Mouse (Mus musculus) cerebellum, postnatal 4 days (tissue): ENCODE data around the gene Eda.
"Not testable (repeated sequence)": the region's sequence is repeated elsewhere in the genome, so short reads cannot be mapped to it uniquely, and the experiment has no call there.

Experiments used
- DNase-seq, 2 experiments: peaks; one replicate each; pipeline ENCODE4 v3.0.0; 2022; ENCODE audit warnings: low spot score in 2 of 2, mixed read lengths in 1 of 2

The Eda gene

GRCm38 (mm10) chrX:100409245-100409644 is 433.8 kb downstream of the Eda start:
- no peak for DNase-seq

DNA sequence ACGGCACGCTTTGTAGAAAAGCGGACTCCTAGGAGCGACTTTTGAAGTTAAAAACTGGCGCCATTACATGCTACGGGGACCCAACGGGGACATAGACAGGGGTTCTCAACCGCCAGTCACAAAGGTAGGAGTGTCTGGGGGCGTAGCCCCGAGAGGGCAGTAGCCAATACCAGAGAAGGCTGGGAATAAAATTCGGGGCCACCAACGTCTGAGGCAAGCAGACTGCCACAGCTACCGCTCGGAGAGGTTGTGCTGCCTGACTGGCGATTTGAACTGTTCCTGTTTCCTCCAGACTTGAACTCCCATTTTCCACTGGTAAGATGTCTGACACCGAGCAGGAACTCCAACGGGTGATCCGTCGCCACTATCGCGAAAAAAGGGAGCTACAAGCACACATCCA is 453.3 kb downstream of the Eda start, which contains the start of gene Otud6a:
Gene Otud6a (plus strand): TSS at position 321 of the 400 bp plus-strand sequence.
- no peak for DNase-seq

GRCm38 (mm10) chrX:100432311-100432710 is 456.9 kb downstream of the Eda start:
- DNase-seq, result no peak

DNA sequence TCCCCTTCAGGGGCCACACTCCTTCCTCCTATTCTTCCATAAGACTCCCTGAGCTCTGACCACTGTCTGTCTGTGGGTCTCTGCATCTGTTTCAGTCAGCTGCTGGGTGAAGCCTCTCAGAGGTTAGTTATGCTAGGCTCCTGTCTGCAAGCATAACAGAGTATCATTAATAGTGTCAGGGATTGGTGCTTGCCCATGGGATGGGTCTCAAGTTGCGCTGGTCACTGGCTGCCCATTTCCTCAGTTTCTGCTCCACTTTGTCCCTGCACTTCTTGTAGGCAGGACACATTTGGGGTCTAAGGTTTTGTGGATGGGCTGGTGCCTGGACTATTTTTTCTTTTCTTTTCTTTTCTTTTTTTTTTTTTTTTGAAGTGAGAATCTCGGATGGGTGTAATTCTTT is 467.2 kb downstream of the Eda start, which contains the start of gene Awat2:
Gene Awat2 (minus strand): TSS at position 101 of the 400 bp plus-strand sequence.
- DNase-seq, result not testable (repeated sequence)

- no peak for DNase-seq
Measured at GRCm38 (mm10) chrX:100443532-100443931, 468.1 kb downstream of the Eda start.
